Mouse (Mus musculus): Measurements from ENCODE around the gene Eno4. TPM values are rescaled to one million over a fixed set of nuclear protein-coding genes. Genes with fewer than 3 reads are reported as not detected.

The Eno4 gene
- polyA plus RNA-seq, 1 experiment: not detected

GRCm38 (mm10) chr19:58970826-58971225, 27.6 kb downstream of the Eno4 start:
- no peak overlapping the region for H3K27ac ChIP-seq (ENCODE audit: insufficient read depth, low read depth, low read length)
- peaks cover 3% of the 10 kb centered on the region for H3K36me3 ChIP-seq (ENCODE audit: control insufficient read depth, insufficient read depth, low read length)
- no peak overlapping the region for H3K4me3 ChIP-seq (ENCODE audit: low read depth, low read length)
- WGBS: 73% methylated on average over 13 of the region's 13 CpGs
- TF ChIP-seq CTCF (IDR thresholded peaks at IDR 0.05; ENCODE audit: extremely low read depth, insufficient read length, insufficient replicate concordance, low read depth, low read length) (no peak), POLR2A (IDR thresholded peaks at IDR 0.05; ENCODE audit: low read depth, low read length) (no peak)
- no peaks in the 10 kb centered on the region for H3K4me1 ChIP-seq (ENCODE audit: control insufficient read depth, insufficient read depth, insufficient read length, low read length)
- H3K27me3 ChIP-seq (ENCODE audit: control insufficient read depth, insufficient read depth, low read length): no peaks in the 10 kb centered on the region

- Histone ChIP-seq H3K27ac (ENCODE audit: insufficient read depth, low read depth, low read length) (no peak overlapping the region), H3K4me3 (ENCODE audit: low read depth, low read length) (no peak overlapping the region), H3K27me3 (ENCODE audit: control insufficient read depth, insufficient read depth, low read length) (no peaks in the 10 kb centered on the region), H3K4me1 (ENCODE audit: control insufficient read depth, insufficient read depth, insufficient read length, low read length) (no peaks in the 10 kb centered on the region), H3K36me3 (ENCODE audit: control insufficient read depth, insufficient read depth, low read length) (peaks cover 3% of the 10 kb centered on the region)
- TF ChIP-seq POLR2A (IDR thresholded peaks at IDR 0.05; ENCODE audit: low read depth, low read length) (no peak), CTCF (IDR thresholded peaks at IDR 0.05; ENCODE audit: extremely low read depth, insufficient read length, insufficient replicate concordance, low read depth, low read length) (no peak)
- WGBS: 95% methylated on average over 8 of the region's 8 CpGs
Observed at GRCm38 (mm10) chr19:58974126-58974525, 30.9 kb downstream of the Eno4 start.

DNA sequence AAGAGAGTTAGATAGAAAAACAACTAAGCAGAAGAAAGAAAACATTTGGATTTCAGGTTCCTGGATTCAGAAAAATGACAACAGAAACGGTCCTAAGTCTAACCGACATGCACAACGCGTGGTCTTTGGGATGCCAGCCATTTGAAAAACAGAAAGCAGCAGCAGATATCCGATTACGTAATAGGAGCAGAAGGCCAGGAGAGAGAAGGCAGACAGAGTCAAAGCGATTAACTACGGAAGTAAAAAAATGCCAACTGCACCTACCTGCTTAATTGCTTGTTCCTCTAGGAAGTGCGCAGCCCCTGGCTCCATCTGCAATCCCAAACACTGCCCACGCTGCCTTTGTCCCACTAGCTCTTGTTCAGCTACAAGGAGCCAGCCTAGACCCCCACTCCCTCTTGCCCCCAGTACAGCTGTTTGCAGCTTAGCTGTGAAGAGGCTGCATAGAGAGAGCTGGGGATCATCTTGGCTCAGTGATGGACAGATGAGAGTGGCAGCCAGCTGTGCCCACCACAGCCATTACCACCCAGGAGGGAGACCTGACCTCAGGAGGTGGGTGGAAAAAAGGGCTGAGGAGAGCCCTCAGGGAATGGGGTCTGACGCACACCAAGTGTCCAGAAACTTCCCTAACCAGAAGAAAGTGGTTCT, 32.1 kb downstream of the Eno4 start:
- 85% methylated on average over 11 of the region's 11 CpGs for WGBS
- TF ChIP-seq CTCF (IDR thresholded peaks at IDR 0.05; ENCODE audit: extremely low read depth, insufficient read length, insufficient replicate concordance, low read depth, low read length) (no peak), POLR2A (IDR thresholded peaks at IDR 0.05; ENCODE audit: low read depth, low read length) (no peak)

GRCm38 (mm10) chr19:58978401-58979171, 35.4 kb downstream of the Eno4 start:
- Histone ChIP-seq H3K36me3 (ENCODE audit: control insufficient read depth, insufficient read depth, low read length) (peaks cover 4% of the 10 kb centered on the region), H3K27me3 (ENCODE audit: control insufficient read depth, insufficient read depth, low read length) (no peaks in the 10 kb centered on the region), H3K27ac (ENCODE audit: insufficient read depth, low read depth, low read length) (no peak overlapping the region), H3K4me3 (ENCODE audit: low read depth, low read length) (no peak overlapping the region), H3K4me1 (ENCODE audit: control insufficient read depth, insufficient read depth, insufficient read length, low read length) (no peaks in the 10 kb centered on the region)
- WGBS: 73% methylated on average over 11 of the region's 11 CpGs
- TF ChIP-seq POLR2A (IDR thresholded peaks at IDR 0.05; ENCODE audit: low read depth, low read length): no peak
- TF ChIP-seq CTCF (IDR thresholded peaks at IDR 0.05; ENCODE audit: extremely low read depth, insufficient read length, insufficient replicate concordance, low read depth, low read length): no peak

More for the DNA sequence above, 32.1 kb downstream of the Eno4 start:
- peaks cover 3% of the 10 kb centered on the region for H3K36me3 ChIP-seq (ENCODE audit: control insufficient read depth, insufficient read depth, low read length)
- H3K4me3 ChIP-seq (ENCODE audit: low read depth, low read length): no peak overlapping the region
- H3K27me3 ChIP-seq (ENCODE audit: control insufficient read depth, insufficient read depth, low read length): no peaks in the 10 kb centered on the region
- H3K4me1 ChIP-seq (ENCODE audit: control insufficient read depth, insufficient read depth, insufficient read length, low read length): no peaks in the 10 kb centered on the region
- no peak overlapping the region for H3K27ac ChIP-seq (ENCODE audit: insufficient read depth, low read depth, low read length)

DNA sequence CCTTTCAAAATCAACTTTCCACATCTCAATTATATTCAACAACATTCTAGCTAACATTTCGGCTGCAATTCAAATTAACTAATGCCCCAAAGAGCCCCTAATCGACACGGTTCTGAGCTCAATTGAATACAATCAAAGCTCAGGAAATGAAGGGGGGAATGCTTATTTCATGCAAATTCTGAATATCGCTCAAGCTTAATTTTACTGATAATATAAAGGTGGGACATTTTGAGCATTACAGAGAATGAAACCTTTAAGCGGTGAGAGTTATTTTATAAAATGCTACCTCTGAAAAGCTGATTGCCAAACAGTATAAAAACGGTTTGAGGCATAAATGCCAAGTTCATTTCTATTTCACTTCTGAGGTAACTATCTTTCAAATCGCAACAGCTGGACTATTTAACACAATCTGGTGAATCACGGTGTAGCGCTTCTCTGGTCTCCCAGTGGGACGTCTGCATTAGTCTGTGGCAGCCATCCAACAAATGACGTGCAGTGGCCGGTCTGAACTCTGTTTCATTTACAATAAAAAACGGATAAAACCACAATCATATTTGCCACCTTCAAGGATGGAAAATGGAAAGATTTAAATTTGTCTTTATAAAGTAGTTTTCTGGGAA, 36.3 kb downstream of the Eno4 start:
- no peak for TF ChIP-seq POLR2A (IDR thresholded peaks at IDR 0.05; ENCODE audit: low read depth, low read length)
- no peak for TF ChIP-seq CTCF (IDR thresholded peaks at IDR 0.05; ENCODE audit: extremely low read depth, insufficient read length, insufficient replicate concordance, low read depth, low read length)
- H3K4me1 ChIP-seq (ENCODE audit: control insufficient read depth, insufficient read depth, insufficient read length, low read length): no peaks in the 10 kb centered on the region
- H3K27me3 ChIP-seq (ENCODE audit: control insufficient read depth, insufficient read depth, low read length): no peaks in the 10 kb centered on the region
- 70% methylated on average over 13 of the region's 13 CpGs for WGBS
- H3K27ac ChIP-seq (ENCODE audit: insufficient read depth, low read depth, low read length): no peak overlapping the region
- H3K36me3 ChIP-seq (ENCODE audit: control insufficient read depth, insufficient read depth, low read length): peaks cover 6% of the 10 kb centered on the region
- H3K4me3 ChIP-seq (ENCODE audit: low read depth, low read length): no peak overlapping the region

DNA sequence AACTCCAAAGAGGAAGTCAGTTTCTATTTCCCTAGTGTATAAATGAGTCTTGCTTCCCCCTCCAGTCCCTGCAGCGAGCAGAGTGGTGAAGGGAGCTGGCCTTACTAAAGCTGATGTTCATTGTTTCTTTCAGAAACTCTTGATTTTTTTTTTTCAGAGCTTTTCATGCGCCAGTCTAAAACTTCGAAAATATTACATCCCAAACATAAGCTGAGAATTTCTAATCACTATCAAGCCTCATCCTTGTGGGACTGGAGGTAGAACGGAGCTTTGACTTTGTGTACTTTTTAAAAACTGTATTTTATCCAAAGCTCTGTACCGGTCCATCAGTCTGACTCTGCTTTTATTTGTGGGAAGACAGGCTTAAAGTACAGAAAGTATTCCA, 36.8 kb downstream of the Eno4 start:
- Histone ChIP-seq H3K4me3 (ENCODE audit: low read depth, low read length) (no peak overlapping the region), H3K4me1 (ENCODE audit: control insufficient read depth, insufficient read depth, insufficient read length, low read length) (no peaks in the 10 kb centered on the region), H3K27me3 (ENCODE audit: control insufficient read depth, insufficient read depth, low read length) (no peaks in the 10 kb centered on the region), H3K36me3 (ENCODE audit: control insufficient read depth, insufficient read depth, low read length) (peaks cover 3% of the 10 kb centered on the region; the same call in 1 of the 2 replicates), H3K27ac (ENCODE audit: insufficient read depth, low read depth, low read length) (no peak overlapping the region)
- 76% methylated on average over 5 of the region's 5 CpGs for WGBS
- no peak for TF ChIP-seq POLR2A (IDR thresholded peaks at IDR 0.05; ENCODE audit: low read depth, low read length)
- TF ChIP-seq CTCF (IDR thresholded peaks at IDR 0.05; ENCODE audit: extremely low read depth, insufficient read length, insufficient replicate concordance, low read depth, low read length): no peak

DNA sequence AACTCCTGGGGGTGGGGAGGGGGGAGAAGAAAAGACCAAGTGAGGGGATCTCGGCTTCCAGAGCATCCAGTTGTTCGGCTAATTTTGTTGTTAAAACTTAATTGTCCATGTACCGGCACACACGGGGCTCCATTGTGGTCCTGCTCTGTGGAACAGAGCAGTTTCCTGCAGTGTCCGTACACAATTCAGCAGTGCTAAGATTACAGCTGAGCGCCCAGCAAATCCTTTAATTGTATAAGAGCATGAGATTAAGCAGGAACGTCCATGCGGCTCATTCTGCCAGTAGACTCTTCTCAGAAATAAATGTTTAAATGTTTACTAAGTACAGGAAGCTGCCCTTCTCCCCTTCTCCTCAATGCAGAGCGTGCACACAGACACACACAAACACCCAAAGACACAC, 38.3 kb downstream of the Eno4 start:
- Histone ChIP-seq H3K4me3 (ENCODE audit: low read depth, low read length) (no peak overlapping the region), H3K36me3 (ENCODE audit: control insufficient read depth, insufficient read depth, low read length) (peaks cover 3% of the 10 kb centered on the region; the same call in 1 of the 2 replicates), H3K27ac (ENCODE audit: insufficient read depth, low read depth, low read length) (no peak overlapping the region), H3K4me1 (ENCODE audit: control insufficient read depth, insufficient read depth, insufficient read length, low read length) (no peaks in the 10 kb centered on the region), H3K27me3 (ENCODE audit: control insufficient read depth, insufficient read depth, low read length) (no peaks in the 10 kb centered on the region)
- no peak for TF ChIP-seq CTCF (IDR thresholded peaks at IDR 0.05; ENCODE audit: extremely low read depth, insufficient read length, insufficient replicate concordance, low read depth, low read length)
- no peak for TF ChIP-seq POLR2A (IDR thresholded peaks at IDR 0.05; ENCODE audit: low read depth, low read length)
- WGBS: 70% methylated on average over 9 of the region's 9 CpGs

Measured in small intestine, adult 2 months (tissue).